Mouse (Mus musculus) layer of hippocampus, adult 2 months (tissue): Measurements from ENCODE around the gene Olfr530. TPM values are rescaled to one million over a fixed set of nuclear protein-coding genes. Genes with fewer than 3 reads are reported as not detected.

ENCODE experiments used
- DNase-seq, 2 experiments: peaks; one replicate each; pipeline ENCODE4 v3.0.0; 2022; ENCODE audit warnings: low spot score in 2 of 2
- H3K27ac ChIP-seq: fragments of 200-600 bp; 2 replicates; pipeline ENCODE4 v1.8.1; 2022
- H3K4me3 ChIP-seq: fragments of 200-600 bp; 2 replicates; pipeline ENCODE4 v1.8.1; 2022; ENCODE audit warnings: mild to moderate bottlenecking
- CTCF ChIP-seq: fragments of 200-600 bp; conservative IDR thresholded peaks from 2 replicates; pipeline ENCODE4 v1.8.1; 2022; ENCODE audit warnings: antibody characterized with exemption, mild to moderate bottlenecking, moderate library complexity
- long read RNA-seq, 2 experiments: library from polyadenylated mRNA; stranded (forward); transcript quantifications; one replicate each; pipeline ENCODE4 v2.0.0; 2021; ENCODE audit warnings: borderline mapping rate in 2 of 2
- total RNA-seq, 2 experiments: library from RNA; stranded (reverse); gene quantifications; 2 replicates each; pipeline ENCODE4 v1.2.3; 2021

Olfr530 gene
- not detected for total RNA-seq
- long read RNA-seq, experiment 1, result 0 reads
- long read RNA-seq, experiment 2, result 0 reads

GRCm38 (mm10) chr7:140376231-140376630, at the start of gene Olfr530:
TSS of gene Olfr530 (minus strand) at chr7:140376331.
- H3K4me3 ChIP-seq, result no peak within 1 kb of the TSS
- H3K27ac ChIP-seq, result no peak within 1 kb of the TSS
- DNase-seq, result no peak
- no peak for TF ChIP-seq CTCF

- Histone ChIP-seq H3K27ac (no peak within 1 kb of the TSS), H3K4me3 (no peak within 1 kb of the TSS)
- TF ChIP-seq CTCF, result no peak
- no peak for DNase-seq
These were observed 45.4 kb upstream of the Olfr530 start, which contains the start of gene Olfr532 for GRCm38 (mm10) chr7:140421539-140421938. TSS of gene Olfr532 (minus strand) at chr7:140421639.

GRCm38 (mm10) chr7:140402818-140403217, 26.7 kb upstream of the Olfr530 start, which contains the start of gene Olfr531:
TSS of gene Olfr531 (minus strand) at chr7:140402918.
- TF ChIP-seq CTCF, result no peak
- Histone ChIP-seq H3K27ac (no peak within 1 kb of the TSS), H3K4me3 (no peak within 1 kb of the TSS)
- DNase-seq, result no peak

GRCm38 (mm10) chr7:140376911-140377310, 780 bp upstream of the Olfr530 start:
- Histone ChIP-seq H3K27ac (no peak overlapping the region), H3K4me3 (no peak overlapping the region)
- no peak for DNase-seq
- TF ChIP-seq CTCF, result no peak

GRCm38 (mm10) chr7:140374300-140374699, 1.8 kb downstream of the Olfr530 start:
- no peak for DNase-seq
- no peak overlapping the region for H3K4me3 ChIP-seq
- no peak overlapping the region for H3K27ac ChIP-seq
- no peak for TF ChIP-seq CTCF

GRCm38 (mm10) chr7:140361571-140361970, 14.6 kb downstream of the Olfr530 start, which contains the start of gene Olfr60:
TSS of gene Olfr60 (minus strand) at chr7:140361671.
- Histone ChIP-seq H3K27ac (no peak within 1 kb of the TSS), H3K4me3 (no peak within 1 kb of the TSS)
- no peak for TF ChIP-seq CTCF
- no peak for DNase-seq

GRCm38 (mm10) chr7:140333717-140334116, 42.4 kb downstream of the Olfr530 start, which contains the start of gene Olfr527:
TSS of gene Olfr527 (plus strand) at chr7:140334017.
- no peak for TF ChIP-seq CTCF
- Histone ChIP-seq H3K4me3 (no peak within 1 kb of the TSS), H3K27ac (no peak within 1 kb of the TSS)
- DNase-seq, result no peak

GRCm38 (mm10) chr7:140329766-140330304, 46.3 kb downstream of the Olfr530 start:
- no peak for TF ChIP-seq CTCF

More at GRCm38 (mm10) chr7:140329766-140330304, 46.3 kb downstream of the Olfr530 start:
- H3K27ac ChIP-seq, result no peak overlapping the region
- DNase-seq, result no peak
- H3K4me3 ChIP-seq, result no peak overlapping the region

Other genes starting within 250 kb of the Olfr530 start
- 10 to 100 TPM; 27.8 to 27.9 TPM for gene Mtg1, start 238.8 kb downstream of the Olfr530 start, total RNA-seq
- 100 to 1,000 TPM; 177 to 178 TPM for gene Sprn, start 221.5 kb downstream of the Olfr530 start, total RNA-seq
- gene Olfr522, start 211.6 kb downstream of the Olfr530 start, total RNA-seq, result not detected
- under 1 TPM; 0.10 to 0.20 TPM for gene Olfr523, start 203.1 kb downstream of the Olfr530 start, total RNA-seq
- not detected for gene Olfr524, start 170.4 kb downstream of the Olfr530 start, total RNA-seq
- under 1 TPM; 0.44 to 0.56 TPM for gene Cd163l1, start 158.1 kb downstream of the Olfr530 start, total RNA-seq
- under 1 TPM in 1 of 2 experiments, not detected in 1; 0.12 TPM for gene 5830411N06Rik, start 129.0 kb downstream of the Olfr530 start, total RNA-seq
- gene Olfr525, start 55.5 kb downstream of the Olfr530 start, total RNA-seq, result not detected
- not detected for gene Olfr527, start 42.3 kb downstream of the Olfr530 start, total RNA-seq
- not detected for gene Olfr60, start 14.7 kb downstream of the Olfr530 start, total RNA-seq
- gene Olfr531, start 26.6 kb upstream of the Olfr530 start, total RNA-seq, result not detected
- gene Olfr532, start 45.3 kb upstream of the Olfr530 start, total RNA-seq, result not detected
- not detected for gene Olfr533, start 87.0 kb upstream of the Olfr530 start, total RNA-seq
- under 1 TPM; 0.20 to 0.25 TPM for gene Olfr535, start 107.9 kb upstream of the Olfr530 start, total RNA-seq
- gene Olfr536, start 131.1 kb upstream of the Olfr530 start, total RNA-seq, result not detected
- under 1 TPM in 1 of 2 experiments, not detected in 1; 0.25 TPM for gene Olfr538, start 191.6 kb upstream of the Olfr530 start, total RNA-seq
- gene Olfr46, start 224.9 kb upstream of the Olfr530 start, total RNA-seq, result under 1 TPM; 0.31 to 0.37 TPM